In the genomic region with DNA sequence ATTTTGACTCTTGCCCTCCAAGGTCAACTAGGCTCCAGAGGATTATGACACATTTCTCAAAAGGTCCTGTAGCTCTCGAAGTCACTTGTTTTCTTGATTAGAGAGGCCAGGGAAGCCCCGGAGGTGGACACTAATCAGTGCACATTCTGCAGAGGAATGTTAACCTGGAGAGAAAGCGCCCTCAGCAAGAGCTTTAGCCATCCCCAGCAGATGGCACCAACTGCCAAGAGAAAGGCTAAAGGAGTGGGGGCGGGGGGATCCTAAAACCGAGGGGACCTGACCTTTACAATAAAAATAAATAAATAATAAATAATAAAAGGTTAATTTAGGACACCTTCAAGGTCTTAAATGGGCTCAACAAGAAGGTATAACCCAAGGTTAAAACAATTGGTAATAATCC, we compare ENCODE assay signal across 22 mouse cellular contexts. TPM values are rescaled to one million over a fixed set of nuclear protein-coding genes. Genes with fewer than 3 reads are reported as not detected.
"Had no signal": no experiment of that assay in that cellular context is flagged by ENCODE, and none has a peak within 500 bp of the region (broad histone marks: within the 10 kb centered on the region; RNA-seq: fewer than 3 reads in every experiment).

No protein-coding gene starts in this region.

- H3K27ac ChIP-seq: layer of hippocampus, adult 2 months; limb, embryonic 12.5 days; liver, embryonic 13.5 days; neural tube, embryonic 15.5 days had no signal

- H3K4me3 ChIP-seq: layer of hippocampus, adult 2 months; limb, embryonic 12.5 days; liver, embryonic 13.5 days; myocyte; neural tube, embryonic 15.5 days had no signal

- H3K4me1 ChIP-seq: neural tube, embryonic 15.5 days had no signal

- H3K9me3 ChIP-seq: limb, embryonic 12.5 days; liver, embryonic 13.5 days; neural tube, embryonic 15.5 days had no signal

- DNase-seq: kidney, adult 8-10 months; kidney, postnatal 10 days; kidney, postnatal 4 days; liver, embryonic 13.5 days; lung, adult 2 months; lung, postnatal 36 days; midbrain, embryonic 14.5 days; retina, postnatal 1 day; right cerebral cortex, postnatal 4 days; spleen, adult 18-20 months; thymus, adult 18-20 months; thymus, postnatal 36 days had no signal

- H3K36me3 ChIP-seq: limb, embryonic 12.5 days; liver, embryonic 13.5 days; neural tube, embryonic 15.5 days had no signal

- H3K4me2 ChIP-seq: limb, embryonic 12.5 days; liver, embryonic 13.5 days; neural tube, embryonic 15.5 days had no signal

- H3K27me3 ChIP-seq: limb, embryonic 12.5 days; liver, embryonic 13.5 days; neural tube, embryonic 15.5 days had no signal

- H3K9ac ChIP-seq: limb, embryonic 12.5 days; liver, embryonic 13.5 days; neural tube, embryonic 15.5 days had no signal

- ATAC-seq: lung, postnatal 0 days had no signal

RNA-seq across cellular contexts. Expression of a gene that starts 25.6 kb away (rescaled TPM):
- total RNA-seq: layer of hippocampus, adult 2 months; layer of hippocampus, postnatal 10 days; left cerebral cortex, postnatal 36 days; megakaryocyte progenitor cell, adult 5-6 weeks had no signal
- polyA plus RNA-seq: limb, embryonic 12.5 days; liver, embryonic 13.5 days; lung, adult 2 months; lung, postnatal 0 days; midbrain, embryonic 14.5 days; myocyte; neural tube, embryonic 11.5 days; neural tube, embryonic 15.5 days; stomach, embryonic 14.5 days had no signal

RNA-seq across cellular contexts. Expression of a gene that starts 25.7 kb away (rescaled TPM):
- total RNA-seq: layer of hippocampus, adult 2 months; left cerebral cortex, postnatal 36 days; megakaryocyte progenitor cell, adult 5-6 weeks had no signal
- polyA plus RNA-seq: limb, embryonic 12.5 days; liver, embryonic 13.5 days; lung, adult 2 months; lung, postnatal 0 days; midbrain, embryonic 14.5 days; myocyte; neural tube, embryonic 11.5 days; stomach, embryonic 14.5 days had no signal

RNA-seq across cellular contexts. Expression of a gene that starts 53.0 kb away (rescaled TPM):
- total RNA-seq: layer of hippocampus, adult 2 months; layer of hippocampus, postnatal 10 days had no signal
